Mouse (Mus musculus) CD4-positive helper T cell, adult 2 months (primary cell): ENCODE data around the gene Zxdc.

Experiments
- DNase-seq: peaks from one replicate; pipeline ENCODE4 v3.0.0-alpha.2; 2012; ENCODE audit warnings: low read depth, missing footprints, low spot score

Gene Zxdc

GRCm38 (mm10) chr6:90374647-90375046, 5.4 kb downstream of the Zxdc start:
- DNase-seq, result no peak

GRCm38 (mm10) chr6:90377708-90378107, 8.4 kb downstream of the Zxdc start:
- DNase-seq, result no peak

- DNase-seq, result no peak
These were observed 12.2 kb downstream of the Zxdc start for GRCm38 (mm10) chr6:90381465-90381864.

- no peak for DNase-seq
These were observed 21.3 kb downstream of the Zxdc start for GRCm38 (mm10) chr6:90390629-90391028.

- DNase-seq, result no peak
These were observed 24.7 kb downstream of the Zxdc start for GRCm38 (mm10) chr6:90393948-90394347.

DNA sequence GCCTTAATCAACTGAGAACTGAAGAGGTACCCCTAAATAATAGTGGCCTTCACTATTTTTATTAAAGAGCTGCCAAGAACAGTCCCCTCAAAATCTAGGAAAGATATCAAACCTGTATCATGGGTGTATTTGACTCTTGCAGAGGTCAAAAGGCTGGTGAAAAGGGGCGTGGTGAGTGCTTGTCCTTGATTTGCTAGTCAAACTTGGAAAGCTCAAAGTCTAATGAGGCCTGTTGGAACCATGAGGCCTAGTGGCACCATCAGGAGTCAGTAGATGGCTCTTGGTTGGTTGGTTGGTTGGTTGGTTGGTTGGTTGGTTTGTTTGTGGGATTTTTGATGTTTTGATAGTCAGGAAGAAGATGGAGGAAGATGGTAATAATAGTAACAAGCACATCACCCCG, 26.5 kb downstream of the Zxdc start:
- DNase-seq, result no peak

- DNase-seq, result no peak
These were observed 28.0 kb downstream of the Zxdc start for GRCm38 (mm10) chr6:90397291-90397690.

DNA sequence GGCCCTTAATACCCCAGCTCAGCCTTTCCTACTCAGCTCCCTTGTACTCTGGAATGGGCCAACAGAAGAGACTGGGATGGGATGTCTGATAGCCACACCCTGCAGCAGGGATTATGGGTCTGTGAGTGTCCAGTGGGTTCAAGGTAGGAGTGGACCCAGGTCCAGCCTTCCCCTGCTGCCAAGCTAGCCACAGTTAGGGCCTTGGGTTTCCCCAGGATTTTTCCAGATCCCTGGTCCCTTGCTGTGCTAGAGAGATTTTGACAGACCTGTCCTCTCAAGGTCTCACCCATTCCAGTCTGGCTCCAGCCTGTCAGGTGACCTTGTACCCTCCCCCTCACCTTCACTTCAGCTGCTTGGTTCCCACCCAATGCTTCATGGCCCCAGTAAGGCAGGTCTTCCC, 39.3 kb downstream of the Zxdc start:
- DNase-seq, result no peak

- no peak for DNase-seq
These were observed 41.7 kb downstream of the Zxdc start for GRCm38 (mm10) chr6:90410972-90411371.

DNA sequence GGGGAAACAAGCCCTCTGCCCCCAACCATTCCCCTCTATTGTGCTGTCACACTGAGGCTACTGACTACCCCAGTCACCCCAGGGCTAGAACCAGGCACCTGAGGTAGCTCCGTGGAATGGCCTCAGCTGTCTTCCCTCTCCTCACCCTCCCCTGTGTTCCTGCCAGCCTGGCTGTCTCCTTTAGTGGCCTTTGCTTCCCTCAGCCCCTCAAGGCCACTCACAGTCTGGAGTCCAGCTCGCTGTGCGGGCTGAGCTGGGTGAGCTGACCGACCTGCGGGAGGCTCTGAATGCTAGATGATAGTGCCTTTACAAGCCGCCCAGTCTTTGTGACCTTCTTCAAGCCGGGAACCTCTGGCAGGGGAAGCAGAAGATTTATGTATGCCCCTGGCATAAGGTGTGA, 42.6 kb downstream of the Zxdc start:
- DNase-seq, result no peak

- peak; percentile 70 for DNase-seq
These were observed 53.3 kb downstream of the Zxdc start for GRCm38 (mm10) chr6:90422565-90422964.

GRCm38 (mm10) chr6:90425361-90425760, 56.1 kb downstream of the Zxdc start:
- no peak for DNase-seq

DNA sequence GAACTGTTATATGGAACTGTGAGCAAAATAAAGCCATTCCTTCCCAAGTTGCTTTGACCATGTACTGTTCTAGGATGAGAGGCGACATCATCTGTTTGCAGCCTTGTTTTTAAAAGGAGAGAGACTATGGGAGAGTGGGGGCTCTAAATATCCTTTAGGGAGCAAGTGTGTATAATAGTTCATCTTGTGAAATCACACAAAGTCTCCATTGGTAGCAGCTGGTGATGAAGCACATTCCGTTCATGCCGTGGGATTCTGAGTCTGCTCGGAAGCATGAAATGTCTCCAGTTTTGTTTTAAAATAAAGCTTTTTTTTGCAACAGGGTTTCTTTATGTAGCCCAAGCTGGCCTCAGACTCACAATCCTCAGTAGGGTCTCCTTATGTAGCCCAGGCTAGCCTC, 56.7 kb downstream of the Zxdc start:
- DNase-seq, result no peak

GRCm38 (mm10) chr6:90428380-90428974, 59.2 kb downstream of the Zxdc start, which contains the start of gene Cfap100:
TSS of gene Cfap100 (minus strand) at chr6:90428797.
- DNase-seq, result no peak

DNA sequence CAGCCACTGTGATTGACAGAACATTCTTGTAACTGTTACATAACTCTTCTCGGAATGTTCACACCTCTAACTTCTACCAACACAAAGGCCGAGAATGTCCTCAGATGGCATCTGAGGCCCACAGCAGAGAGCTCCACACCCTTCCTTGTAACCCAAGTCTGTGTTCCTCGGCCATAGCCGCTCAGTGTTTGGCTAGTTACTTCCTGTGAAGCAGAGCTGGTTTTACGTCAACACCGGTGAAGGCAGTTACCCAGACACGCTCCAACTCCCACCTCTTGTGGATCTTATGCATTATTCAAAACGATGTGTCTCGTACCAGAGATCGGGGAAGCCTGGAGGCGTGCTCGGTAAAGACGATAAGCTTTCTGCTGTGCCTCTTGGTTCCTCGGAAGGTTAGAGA, 60.6 kb downstream of the Zxdc start:
- DNase-seq, result no peak

DNA sequence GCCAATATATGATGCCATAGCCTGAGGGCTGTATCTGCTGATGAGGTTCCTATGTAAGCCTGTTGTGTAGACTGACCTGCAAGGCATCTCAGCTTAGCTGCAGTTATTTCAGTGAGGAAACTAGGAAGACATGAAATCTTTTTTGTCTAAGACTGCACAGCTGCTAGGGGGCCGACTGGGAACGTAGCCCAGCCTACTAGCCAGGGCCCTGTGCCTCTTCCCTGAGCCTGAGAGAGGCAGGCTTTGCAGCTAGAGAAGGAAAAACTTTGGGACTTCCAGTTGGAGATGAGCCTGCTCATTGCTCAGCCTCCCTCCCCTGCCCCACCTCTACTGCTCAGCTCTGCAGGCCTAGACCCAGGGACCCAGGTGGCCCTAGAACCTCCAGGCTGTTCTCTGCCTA, 62.2 kb downstream of the Zxdc start:
- no peak for DNase-seq

DNA sequence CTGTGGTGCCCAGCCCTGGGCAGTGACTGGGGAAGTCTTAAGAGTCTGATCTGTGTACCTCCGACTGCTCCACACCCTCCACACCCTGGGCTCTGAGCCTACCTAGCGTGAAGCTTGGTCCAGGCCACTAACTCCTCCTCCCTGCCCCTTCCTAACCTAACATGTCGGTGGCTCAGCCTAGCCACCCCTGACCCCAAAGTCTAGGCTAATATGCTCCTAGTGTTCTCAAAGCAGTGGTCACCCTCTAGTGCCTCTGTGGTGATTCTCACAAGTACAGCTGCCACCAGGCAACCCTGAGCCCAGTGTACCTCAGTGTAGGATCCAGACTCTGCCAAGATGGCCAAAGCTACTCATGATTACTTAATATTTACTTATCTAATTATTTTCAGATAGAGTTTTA, 65.4 kb downstream of the Zxdc start:
- DNase-seq, result no peak

- peak; percentile 42 for DNase-seq
These were observed 65.9 kb downstream of the Zxdc start for GRCm38 (mm10) chr6:90435195-90435618.

DNA sequence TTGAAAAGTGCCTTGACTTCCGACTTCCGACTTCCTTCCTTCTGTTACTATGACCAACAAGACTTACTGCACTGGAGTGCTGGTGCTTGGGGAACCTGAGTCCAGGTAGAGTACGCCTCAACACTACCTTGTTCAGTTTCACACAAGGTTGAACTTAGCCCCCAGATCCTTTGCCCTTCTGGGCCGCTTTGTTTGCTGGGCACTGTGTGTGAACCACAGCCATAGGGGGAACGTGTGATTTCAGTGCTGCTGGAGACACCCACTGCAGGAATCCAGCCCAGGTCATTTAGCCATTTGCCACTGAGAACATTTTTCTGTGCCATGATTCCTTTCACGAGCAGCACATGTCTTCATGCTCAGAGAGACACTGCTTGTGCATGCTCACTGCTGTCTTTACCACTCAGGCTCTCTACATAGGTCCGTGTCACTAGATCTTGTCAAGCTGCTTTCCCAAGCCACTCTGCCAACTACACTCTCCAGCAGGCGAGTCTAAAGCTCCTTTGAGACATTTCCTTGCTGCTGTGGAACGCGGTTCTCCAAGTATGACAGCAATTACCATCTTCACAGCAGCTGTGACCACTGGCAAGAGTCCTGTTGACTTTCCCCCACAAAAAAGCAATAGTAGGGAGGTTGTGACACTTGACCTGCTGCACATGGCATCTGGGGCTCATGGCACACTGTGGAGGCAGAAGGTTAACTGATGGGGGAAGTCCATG, 67.1 kb downstream of the Zxdc start:
- no peak for DNase-seq

DNA sequence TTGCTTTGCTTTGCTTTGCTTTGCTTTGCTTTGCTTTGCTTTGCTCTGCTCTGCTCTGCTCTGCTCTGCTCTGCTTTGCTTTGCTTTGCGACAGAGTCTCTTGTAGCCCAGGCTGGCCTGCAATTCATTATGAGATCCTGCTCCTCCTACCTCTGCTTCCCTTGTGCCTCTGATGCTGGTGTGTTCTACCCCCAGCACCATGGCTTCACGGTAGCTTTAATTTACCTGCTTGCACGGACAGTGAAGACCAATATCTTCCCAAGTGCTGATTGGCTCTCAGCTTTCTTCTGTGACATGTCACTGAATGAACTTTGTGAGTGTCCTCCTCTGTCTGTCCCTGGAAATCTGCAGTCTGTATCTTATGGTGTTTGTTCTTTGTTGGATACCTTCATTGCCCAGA, 67.7 kb downstream of the Zxdc start:
- no peak for DNase-seq

GRCm38 (mm10) chr6:90446883-90447282, 77.6 kb downstream of the Zxdc start:
- DNase-seq, result no peak

GRCm38 (mm10) chr6:90450179-90450578, 80.9 kb downstream of the Zxdc start:
- DNase-seq, result no peak

GRCm38 (mm10) chr6:90450697-90451096, 81.4 kb downstream of the Zxdc start:
- no peak for DNase-seq
